Mouse (Mus musculus) CH12.LX (cell line): ENCODE measurements around the gene Aip.

Source experiments
- CHD1 ChIP-seq: IDR thresholded peaks from 2 replicates; pipeline ENCODE4 v1.6.1; 2012; ENCODE audit warnings: low read depth, low read length, improper control_type of control experiment, inconsistent platforms
- CTCF ChIP-seq, 2 experiments: IDR thresholded peaks in 1 of 2; conservative IDR thresholded peaks in 1 of 2; 2 replicates each; pipeline ENCODE4 v1.5.1; 2011 to 2012; ENCODE audit warnings: low read depth in 2 of 2, low read length in 2 of 2, improper control_type of control experiment in 1 of 2, inconsistent platforms in 1 of 2, mild to moderate bottlenecking in 1 of 2, moderate library complexity in 1 of 2
- E2F4 ChIP-seq: IDR thresholded peaks from 2 replicates; pipeline ENCODE4 v1.6.1; 2011; ENCODE audit warnings: low read depth, low read length, improper control_type of control experiment; ENCODE audit not compliant: insufficient replicate concordance
- ELF1 ChIP-seq: IDR thresholded peaks from 2 replicates; pipeline ENCODE4 v1.6.1; 2014; ENCODE audit warnings: low read depth, mild to moderate bottlenecking, inconsistent platforms, low read length, improper control_type of control experiment
- EP300 ChIP-seq: IDR thresholded peaks from 2 replicates; pipeline ENCODE4 v1.6.1; 2011; ENCODE audit warnings: low read length, improper control_type of control experiment
- HCFC1 ChIP-seq: IDR thresholded peaks from 2 replicates; pipeline ENCODE4 v1.6.1; 2012; ENCODE audit warnings: low read depth, mild to moderate bottlenecking, inconsistent platforms, low read length, improper control_type of control experiment
- JUND ChIP-seq: conservative IDR thresholded peaks from 2 replicates; pipeline ENCODE4 v1.6.1; 2011; ENCODE audit warnings: low read depth, low read length, improper control_type of control experiment
- MEF2A ChIP-seq: IDR thresholded peaks from 2 replicates; pipeline ENCODE4 v1.6.1; 2014; ENCODE audit warnings: low read depth, mild to moderate bottlenecking, inconsistent platforms, low read length, improper control_type of control experiment, borderline replicate concordance
- MXI1 ChIP-seq: IDR thresholded peaks from 2 replicates; pipeline ENCODE4 v1.6.1; 2011; ENCODE audit warnings: mild to moderate bottlenecking, low read depth, low read length, improper control_type of control experiment
- POLR2A ChIP-seq: IDR thresholded peaks from 2 replicates; pipeline ENCODE4 v1.6.1; 2011; ENCODE audit warnings: low read depth, mild to moderate bottlenecking, improper control_type of control experiment, low read length
- SIN3A ChIP-seq: IDR thresholded peaks from 2 replicates; pipeline ENCODE4 v1.6.1; 2012; ENCODE audit warnings: low read length, improper control_type of control experiment, inconsistent platforms
- TCF12 ChIP-seq: IDR thresholded peaks from 2 replicates; pipeline ENCODE4 v1.6.1; 2014; ENCODE audit warnings: low read depth, mild to moderate bottlenecking, inconsistent platforms, low read length, improper control_type of control experiment
- USF2 ChIP-seq: conservative IDR thresholded peaks from 2 replicates; pipeline ENCODE4 v1.6.1; 2011; ENCODE audit warnings: low read depth, low read length, improper control_type of control experiment
- ZKSCAN1 ChIP-seq: IDR thresholded peaks from 2 replicates; pipeline ENCODE4 v1.6.1; 2012; ENCODE audit warnings: low read depth, inconsistent platforms, low read length, improper control_type of control experiment, borderline replicate concordance

- TF ChIP-seq POLR2A (peak; percentile 57; the same call in 1 of the 2 replicates), SIN3A (peak; percentile 31; the same call in 1 of the 2 replicates), CTCF (conservative IDR thresholded peaks at IDR 0.05 in 1 of 2, IDR thresholded peaks at IDR 0.05 in 1 of 2; ENCODE audit: low read depth in 2 of 2, low read length in 2 of 2) (no peak), E2F4 (no peak), HCFC1 (no peak), USF2 (no peak), ZKSCAN1 (no peak), MXI1 (peak; percentile 43), EP300 (no peak), ELF1 (no peak), TCF12 (peak; percentile 20; the same call in 1 of the 2 replicates), JUND (no peak), MEF2A (no peak), CHD1 (no peak)
Observed at GRCm38 (mm10) chr19:4099837-4100717, 25.6 kb downstream of the Aip start, which contains the start of gene Pitpnm1.
